Mouse (Mus musculus) spleen, adult 12 weeks (tissue): Measurements from ENCODE around the gene Utrn.
"Not testable (repeated sequence)": the region's sequence is repeated elsewhere in the genome, so short reads cannot be mapped to it uniquely, and the experiment has no call there.

ENCODE experiments used
- DNase-seq: peaks from one replicate; pipeline ENCODE4 v3.0.0; 2022; ENCODE audit warnings: low spot score

Gene Utrn

GRCm38 (mm10) chr10:12690601-12691000 is 178.6 kb downstream of the Utrn start:
- no peak for DNase-seq

DNA sequence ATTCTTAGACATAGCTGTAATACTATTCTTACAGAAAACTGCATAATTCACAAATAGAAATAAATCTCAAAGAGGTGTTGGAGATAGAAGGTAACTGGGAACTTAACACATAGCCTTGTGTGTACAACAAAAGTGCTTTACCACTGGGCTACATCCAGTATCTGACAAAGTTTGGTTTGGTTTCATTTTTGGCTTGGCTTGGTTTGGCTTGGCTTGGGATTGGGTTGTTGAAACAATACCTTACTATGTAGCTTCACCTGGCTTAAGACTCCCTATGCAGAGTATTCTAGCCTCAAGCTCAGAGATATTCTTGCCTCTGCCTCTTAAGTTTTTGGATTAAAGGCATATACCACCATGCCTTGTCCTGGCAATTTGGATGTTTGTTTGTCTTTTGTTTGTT is 183.5 kb downstream of the Utrn start:
- DNase-seq = no peak

GRCm38 (mm10) chr10:12684018-12684417 is 185.1 kb downstream of the Utrn start:
- no peak for DNase-seq

DNA sequence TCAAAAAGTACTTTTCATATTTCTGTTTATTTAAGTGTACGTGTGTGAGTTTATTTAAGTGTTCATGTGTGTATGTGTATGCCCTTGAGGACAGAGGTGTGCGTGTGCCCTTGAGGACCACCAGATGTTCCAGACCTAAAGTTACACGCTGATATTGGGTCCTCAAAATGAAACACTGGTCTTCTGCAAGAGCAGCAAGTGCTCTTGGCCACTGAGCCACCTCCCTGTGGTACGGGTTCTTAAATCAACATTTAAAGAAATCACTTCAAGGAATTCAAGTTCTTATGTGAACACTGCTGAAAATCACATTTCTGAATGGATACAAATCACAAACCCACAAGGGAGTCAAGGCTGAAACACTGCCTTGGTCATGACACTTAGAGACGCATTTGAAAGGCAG is 195.9 kb downstream of the Utrn start:
- no peak for DNase-seq

DNA sequence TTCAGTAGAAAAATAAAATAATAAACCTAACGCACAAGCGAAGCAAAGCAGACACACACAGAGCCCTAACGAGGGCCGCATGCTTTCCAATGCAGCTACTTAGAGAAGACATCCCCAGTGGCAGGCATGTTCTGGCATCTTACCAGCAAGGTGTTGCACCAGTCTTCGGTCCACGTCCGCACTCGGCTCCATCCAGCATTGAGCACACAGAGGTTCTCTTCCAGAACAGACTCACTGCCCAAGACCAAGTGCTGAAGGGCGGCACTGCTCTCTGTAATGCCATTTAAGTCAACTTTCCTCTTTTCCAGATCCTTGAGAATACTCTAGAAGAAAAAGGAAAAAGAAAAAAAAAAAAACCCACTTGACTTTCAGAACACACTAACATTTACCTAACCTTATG is 197.6 kb downstream of the Utrn start:
- no peak for DNase-seq

DNA sequence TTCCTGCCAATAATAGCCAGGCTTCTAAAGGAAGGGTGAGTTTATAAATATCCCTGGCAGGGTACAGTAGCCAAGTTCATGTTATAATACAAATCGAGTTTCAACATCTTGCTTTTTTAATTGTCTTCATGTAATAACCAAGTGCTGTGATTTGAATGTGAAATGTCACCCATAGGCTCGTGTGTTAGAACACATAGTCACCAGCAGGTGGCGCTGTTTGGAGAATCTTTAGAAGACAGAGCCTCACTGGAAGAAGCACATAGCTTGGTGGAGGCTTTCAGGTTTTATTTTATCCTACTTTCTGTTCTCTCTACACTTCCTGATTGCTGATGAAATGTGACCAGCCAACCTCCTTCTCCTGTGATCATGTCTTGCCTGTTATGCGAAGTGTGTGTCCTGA is 207.1 kb downstream of the Utrn start:
- no peak for DNase-seq

DNA sequence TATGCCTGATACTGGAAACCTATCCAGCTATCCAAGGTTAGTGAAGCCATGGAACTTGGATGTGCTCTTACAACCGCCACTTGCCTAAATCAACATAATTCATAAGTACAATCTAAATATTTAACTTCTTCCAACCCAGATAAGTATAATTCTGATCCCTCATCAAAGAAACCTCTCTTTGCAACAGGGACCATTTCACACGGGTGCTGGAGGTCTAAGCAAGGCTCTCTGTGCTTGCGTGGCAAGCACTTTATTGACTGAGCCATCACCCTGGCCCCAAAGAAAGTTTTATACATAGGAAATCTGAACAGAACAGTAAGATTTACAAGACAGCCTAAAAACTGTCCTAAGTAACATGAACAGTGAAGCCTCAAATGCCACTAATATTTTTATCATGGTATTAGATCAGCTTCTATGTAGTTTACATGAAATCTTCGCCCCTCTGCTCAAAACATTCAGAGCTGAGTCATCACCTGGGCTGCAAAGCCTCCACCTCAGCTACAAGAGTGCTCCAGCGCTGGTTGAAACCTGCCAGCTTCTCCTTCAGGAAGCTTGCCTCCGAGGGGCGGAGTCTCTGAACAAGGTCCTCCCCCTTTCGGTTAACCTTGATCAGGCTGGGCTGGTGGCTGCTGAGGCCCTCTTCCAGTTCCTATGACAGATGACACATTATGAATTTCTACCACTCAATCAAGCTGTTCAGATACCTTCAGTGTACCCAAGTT is 211.0 kb downstream of the Utrn start:
- DNase-seq = no peak

- DNase-seq = no peak
Observed at GRCm38 (mm10) chr10:12652988-12653387, 216.2 kb downstream of the Utrn start.

DNA sequence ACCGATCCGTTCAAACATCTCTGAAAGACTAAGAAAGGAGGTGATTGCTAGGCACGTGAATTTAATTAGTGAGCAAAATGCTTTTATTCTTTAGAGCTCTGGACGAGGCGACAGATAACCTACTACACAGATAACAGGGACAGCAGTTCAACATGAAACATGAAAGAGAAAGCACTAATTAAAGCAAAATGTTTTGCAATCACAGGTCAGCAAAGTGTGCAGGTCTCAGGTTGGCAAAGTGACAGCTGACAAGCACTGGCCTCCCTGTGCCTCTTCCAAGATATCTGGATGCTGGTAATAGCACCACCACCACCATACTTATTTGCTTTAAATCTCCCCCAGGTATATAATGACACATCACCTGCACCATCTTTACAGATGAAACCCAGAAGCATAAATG is 223.0 kb downstream of the Utrn start:
- no peak for DNase-seq

DNA sequence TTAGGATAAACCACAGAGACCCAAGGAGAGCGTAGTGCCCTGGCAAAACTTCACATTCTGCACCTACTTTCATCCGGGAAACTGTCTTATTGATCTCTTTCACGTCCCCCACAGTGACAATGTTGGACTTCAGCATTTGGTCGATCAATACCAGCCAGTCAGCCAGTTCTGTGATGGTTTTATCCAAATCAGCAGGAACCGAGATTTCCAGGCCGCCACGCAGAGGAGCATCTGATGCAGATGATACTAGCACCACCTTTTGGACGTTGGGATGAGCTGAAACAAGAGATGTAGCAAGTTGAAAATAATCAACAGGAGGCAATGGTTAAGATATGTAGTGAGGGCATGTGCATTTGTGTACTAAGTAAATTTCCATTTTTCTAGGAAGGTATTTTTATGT is 225.8 kb downstream of the Utrn start:
- DNase-seq = no peak

DNA sequence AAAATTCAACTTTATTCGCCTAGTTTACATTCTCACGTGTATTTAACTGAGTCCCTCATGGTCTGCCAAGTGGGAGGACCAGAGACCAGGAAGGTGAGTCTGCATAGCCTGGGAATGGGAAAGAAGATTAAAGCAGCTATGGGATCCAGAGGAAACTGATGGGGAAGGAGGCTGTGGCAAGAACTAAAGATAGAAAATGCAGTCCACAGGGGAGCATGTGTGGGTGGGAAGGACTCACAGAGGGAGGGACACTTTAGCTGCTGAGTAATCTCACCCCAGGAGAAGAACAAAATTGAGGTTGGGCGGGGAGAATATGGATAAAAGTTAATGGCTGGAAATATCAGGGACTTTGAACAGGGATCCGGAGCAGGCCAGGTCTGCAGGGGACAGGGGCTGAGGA is 229.5 kb downstream of the Utrn start:
- no peak for DNase-seq

DNA sequence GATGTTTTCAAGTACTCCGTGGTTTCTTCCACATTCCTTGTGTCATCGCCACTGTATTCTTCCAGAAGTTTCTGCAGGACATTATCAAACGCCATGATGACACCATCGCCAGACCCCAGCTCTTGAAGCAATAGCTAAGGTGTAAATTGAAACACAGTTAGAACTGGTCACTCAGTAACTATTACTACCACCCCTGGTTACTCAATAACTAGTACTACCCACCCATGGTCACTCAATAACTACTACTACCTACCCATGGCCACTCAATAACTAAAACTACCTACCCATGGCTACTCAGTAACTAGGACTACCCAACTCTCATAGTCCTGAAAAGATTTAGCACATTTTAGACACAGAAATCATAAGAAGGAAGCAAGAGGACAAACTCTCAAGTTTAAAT is 235.2 kb downstream of the Utrn start:
- no peak for DNase-seq

- no peak for DNase-seq
Observed at GRCm38 (mm10) chr10:12630933-12631332, 238.2 kb downstream of the Utrn start.

DNA sequence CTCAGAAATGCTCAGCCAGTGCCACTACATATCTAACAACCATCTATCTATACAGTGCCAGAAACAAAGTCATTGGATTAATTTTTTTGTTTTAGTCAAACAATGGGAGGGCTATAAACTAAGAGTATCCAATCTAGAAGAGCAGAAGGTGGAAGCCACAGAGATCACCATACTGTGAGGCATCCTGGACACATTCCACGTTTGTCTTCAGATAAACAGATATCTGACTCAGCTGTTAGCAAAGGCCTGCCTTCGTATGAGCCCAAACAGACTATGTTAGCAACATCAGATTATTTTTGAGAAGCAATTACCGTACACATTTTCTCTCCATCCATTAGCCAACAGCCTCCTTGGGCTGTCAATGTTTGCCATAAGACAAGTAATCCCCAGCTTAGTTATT is 250.8 kb downstream of the Utrn start:
- DNase-seq = no peak

- DNase-seq = no peak
Observed at GRCm38 (mm10) chr10:12615723-12616122, 253.4 kb downstream of the Utrn start.

- no peak for DNase-seq
Observed at GRCm38 (mm10) chr10:12614465-12615199, 254.5 kb downstream of the Utrn start.

DNA sequence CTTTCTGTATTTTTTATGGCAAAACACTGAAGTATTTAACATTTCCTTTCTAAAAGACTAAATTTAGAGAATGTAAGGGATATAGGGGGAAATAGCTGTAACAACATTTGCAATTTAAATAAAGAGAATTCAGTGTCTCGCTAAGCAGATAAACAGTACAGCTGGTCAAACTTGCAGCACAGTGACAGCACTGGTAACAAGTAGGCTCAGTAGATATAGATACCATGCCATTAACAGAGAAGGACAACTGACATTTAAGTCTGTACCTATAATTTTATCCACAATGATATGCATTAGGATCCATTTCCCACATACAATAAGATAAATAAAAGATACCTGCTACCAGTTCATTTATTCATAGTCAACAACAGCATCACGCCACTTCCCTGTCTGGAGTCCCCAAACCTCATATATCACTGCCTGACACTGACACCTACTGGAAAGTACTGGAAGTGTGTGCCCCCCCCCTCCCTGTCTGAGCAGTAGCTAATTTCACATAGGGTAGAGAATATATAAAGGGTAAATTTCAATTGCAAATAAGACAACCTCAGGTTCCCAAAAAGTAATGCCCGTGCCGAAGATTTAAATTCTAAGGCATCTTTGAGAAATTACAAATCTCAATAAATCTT is 256.8 kb downstream of the Utrn start:
- DNase-seq = no peak

- no peak for DNase-seq
Observed at GRCm38 (mm10) chr10:12609896-12610295, 259.3 kb downstream of the Utrn start.

GRCm38 (mm10) chr10:12608634-12609033 is 260.5 kb downstream of the Utrn start:
- DNase-seq = no peak

- DNase-seq = not testable (repeated sequence)
Observed at GRCm38 (mm10) chr10:12607180-12607579, 262.0 kb downstream of the Utrn start.

DNA sequence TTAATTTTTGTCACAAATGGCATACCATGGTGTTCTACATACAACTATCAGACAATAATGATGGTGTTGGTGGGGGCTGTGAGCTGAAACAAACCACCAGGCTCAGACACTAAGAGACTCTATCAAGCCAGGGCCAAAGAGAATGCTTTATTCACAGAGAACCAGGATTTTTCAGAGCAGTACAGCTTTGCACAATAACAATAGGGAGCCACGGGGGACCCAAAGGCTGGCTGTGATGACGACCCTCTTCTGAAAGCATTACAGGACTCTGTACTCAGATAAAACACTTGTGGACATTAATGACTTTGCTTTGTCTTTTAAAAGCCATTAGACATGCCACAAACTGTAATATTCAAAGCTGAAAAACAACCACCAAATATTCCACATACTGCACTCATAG is 273.8 kb downstream of the Utrn start:
- no peak for DNase-seq

DNA sequence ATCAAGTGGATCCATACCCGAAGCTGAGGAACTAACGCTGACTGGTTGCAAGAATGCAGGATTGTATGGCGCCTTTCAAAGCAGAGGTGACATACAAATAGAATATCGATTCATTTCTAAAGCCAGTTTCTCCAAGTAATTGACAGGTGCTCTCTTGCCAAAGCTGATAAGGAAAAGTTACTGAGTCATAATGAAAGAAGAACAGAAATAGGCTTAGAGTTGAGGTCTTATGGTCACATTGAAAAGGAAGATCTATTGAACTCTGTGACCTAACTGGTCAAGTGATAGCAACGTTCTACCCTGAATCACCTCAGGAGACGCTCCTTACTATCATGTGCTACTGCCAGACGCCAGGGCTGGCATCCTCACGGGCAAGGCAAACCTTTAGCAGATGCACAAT is 274.2 kb downstream of the Utrn start:
- no peak for DNase-seq

DNA sequence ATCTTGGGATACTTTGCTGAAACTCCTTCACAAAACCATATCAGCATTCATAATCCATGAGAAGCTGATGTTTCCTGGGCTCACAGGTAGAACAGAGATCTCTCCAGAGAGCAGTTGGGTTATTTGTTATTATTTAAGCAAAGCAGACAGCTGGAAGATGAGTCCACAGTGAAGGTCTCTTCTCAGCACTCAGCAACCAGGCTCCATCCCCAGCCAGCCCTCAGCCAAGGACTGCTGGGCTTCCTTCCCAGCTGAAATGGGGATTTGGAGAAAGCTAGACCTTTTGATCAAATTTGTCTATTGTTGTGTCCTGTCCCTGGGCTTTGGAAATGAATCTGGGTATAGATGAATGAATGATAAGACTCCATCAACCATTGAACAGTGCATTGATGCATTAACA is 276.1 kb downstream of the Utrn start:
- no peak for DNase-seq
